Mouse (Mus musculus) adrenal gland, postnatal 10 days (tissue): Measurements from ENCODE around the gene Slc48a1. TPM values are rescaled to one million over a fixed set of nuclear protein-coding genes. Genes with fewer than 3 reads are reported as not detected.

Experiments
- DNase-seq: peaks from one replicate; pipeline ENCODE4 v3.0.0; 2021; ENCODE audit warnings: mixed read lengths
- total RNA-seq, 2 experiments: library from RNA; stranded (reverse); gene quantifications; 2 replicates each; pipeline ENCODE4 v1.2.3; 2021

The Slc48a1 gene
- total RNA-seq, 2 experiments from 2014 or later, result 66.1 to 78.6 TPM

DNA sequence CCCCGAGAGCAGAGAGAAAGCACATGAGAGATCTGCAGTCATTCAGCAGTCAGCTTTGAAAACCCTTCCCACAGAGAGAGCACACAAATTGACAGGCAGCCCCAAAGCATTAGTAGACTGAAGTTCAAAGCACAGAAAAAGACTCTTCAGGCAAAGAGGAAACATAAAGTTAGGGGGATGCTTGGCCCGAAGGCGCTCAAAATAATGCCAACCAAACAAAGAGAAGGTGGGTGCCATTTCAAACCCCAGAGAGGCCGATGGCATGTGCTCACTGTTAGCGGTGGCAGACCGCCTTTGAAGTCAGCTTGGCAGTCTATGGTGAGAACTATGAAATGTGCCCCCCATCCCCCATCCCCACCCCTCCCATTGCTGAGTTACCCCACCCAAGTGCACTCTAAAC, 63.7 kb downstream of the Slc48a1 start:
- no peak for DNase-seq

Other genes starting within 250 kb of the Slc48a1 start
- gene Rpap3, start 72.7 kb upstream of the Slc48a1 start, total RNA-seq, result 10 to 100 TPM; 14.1 to 18.8 TPM
- 1 to 10 TPM; 1.1 to 1.2 TPM for gene Endou, start 47.2 kb upstream of the Slc48a1 start, total RNA-seq
- gene Rapgef3, start 10.5 kb upstream of the Slc48a1 start, total RNA-seq, result 10 to 100 TPM; 22.1 to 24.2 TPM
- 10 to 100 TPM; 50.4 to 76.7 TPM for gene Hdac7, start 66.0 kb downstream of the Slc48a1 start, total RNA-seq
- gene Vdr, start 132.1 kb downstream of the Slc48a1 start, total RNA-seq, result 1 to 10 TPM; 5.3 to 5.4 TPM
- gene Tmem106c, start 185.7 kb downstream of the Slc48a1 start, total RNA-seq, result 10 to 100 TPM; 38.1 to 49.5 TPM
- gene Col2a1, start 226.2 kb downstream of the Slc48a1 start, total RNA-seq, result 10 to 100 TPM in 1 of 2 experiments, under 1 TPM in 1; 0.33 to 17.3 TPM